Mouse (Mus musculus) midbrain, embryonic 11.5 days (tissue): ENCODE results near the gene Prkn. TPM values are rescaled to one million over a fixed set of nuclear protein-coding genes. Genes with fewer than 3 reads are reported as not detected.

Experiments
- ATAC-seq: fragments of 200-750 bp; cut with Nextera tagmentation; 2 replicates; pipeline ENCODE4 v1.8.0; 2017; ENCODE audit warnings: moderate TSS enrichment, moderate library complexity; ENCODE audit not compliant: low FRiP score
- DNase-seq: peaks from one replicate; pipeline ENCODE4 v3.0.0; 2015; ENCODE audit warnings: low spot score; ENCODE audit errors: missing footprints
- H3K27ac ChIP-seq: fragments of 300-500 bp; sonication (generic); 2 replicates; pipeline ENCODE4 v1.5.1; 2014; ENCODE audit warnings: low read depth, low read length
- H3K27me3 ChIP-seq: fragments of 300-500 bp; sonication (generic); 2 replicates; pipeline ENCODE4 v1.6.1; 2014; ENCODE audit warnings: mild to moderate bottlenecking, low read length, moderate library complexity, mixed read lengths; ENCODE audit not compliant: control insufficient read depth, insufficient read depth
- H3K36me3 ChIP-seq: fragments of 300-500 bp; sonication (generic); 2 replicates; pipeline ENCODE4 v1.6.1; 2014; ENCODE audit warnings: mild to moderate bottlenecking, low read length, moderate library complexity, mixed read lengths; ENCODE audit not compliant: control insufficient read depth, insufficient read depth
- H3K4me1 ChIP-seq: fragments of 300-500 bp; sonication (generic); 2 replicates; pipeline ENCODE4 v1.6.1; 2014; ENCODE audit warnings: low read length; ENCODE audit not compliant: control insufficient read depth, insufficient read depth
- H3K4me2 ChIP-seq: fragments of 300-500 bp; sonication (generic); 2 replicates; pipeline ENCODE4 v1.6.1; 2014; ENCODE audit warnings: mild to moderate bottlenecking, moderate library complexity
- H3K4me3 ChIP-seq: fragments of 300-500 bp; sonication (generic); 2 replicates; pipeline ENCODE4 v1.5.1; 2014; ENCODE audit warnings: low read depth, low read length
- H3K9ac ChIP-seq: fragments of 300-500 bp; sonication (generic); 2 replicates; pipeline ENCODE4 v1.6.1; 2014; ENCODE audit warnings: low read length
- H3K9me3 ChIP-seq: fragments of 300-500 bp; sonication (generic); 2 replicates; pipeline ENCODE4 v1.6.1; 2016; ENCODE audit warnings: low read length; ENCODE audit not compliant: control insufficient read depth
- WGBS: fragments of 180-500 bp; shearing (Covaris S2); extraction: QIAGEN DNeasy Blood & Tissue Kit; methylation state at CpG from one replicate; pipeline ENCODE4 v1.1.7; 2014; 5-methylcytosine and 5-hydroxymethylcytosine counted together
- polyA plus RNA-seq: library from polyadenylated mRNA; unstranded; fragments of >200 nt; fragmentation: Nextera tagmentation; extraction: Ambion mirVana; gene quantifications from 2 replicates; pipeline ENCODE4 v1.2.1, GENCODE M21; 2014

Prkn gene
- polyA plus RNA-seq, 1 experiment from 2014 or later: 0.82 TPM

GRCm38 (mm10) chr17:12063533-12063932 lies 1223.3 kb downstream of the Prkn start:
- Histone ChIP-seq H3K36me3 (no peaks in the 10 kb centered on the region), H3K9me3 (no peaks in the 10 kb centered on the region), H3K4me1 (no peaks in the 10 kb centered on the region), H3K4me2 (no peak overlapping the region), H3K27me3 (0 out of 2 replicates have a peak, but pooled peaks cover 2% of the 10 kb centered on the region), H3K9ac (no peak overlapping the region), H3K4me3 (no peak overlapping the region), H3K27ac (no peak overlapping the region)
- no peak for DNase-seq
- ATAC-seq: no peak
- WGBS: 95% methylated on average over 7 of the region's 7 CpGs

GRCm38 (mm10) chr17:12066054-12066453 lies 1225.9 kb downstream of the Prkn start:
- no peaks in the 10 kb centered on the region for H3K4me1 ChIP-seq
- 0 out of 2 replicates have a peak, but pooled peaks cover 2% of the 10 kb centered on the region for H3K27me3 ChIP-seq
- H3K4me2 ChIP-seq: no peak overlapping the region
- H3K4me3 ChIP-seq: no peak overlapping the region
- H3K36me3 ChIP-seq: no peaks in the 10 kb centered on the region
- no peak for ATAC-seq
- no peak overlapping the region for H3K9ac ChIP-seq
- H3K9me3 ChIP-seq: no peaks in the 10 kb centered on the region
- WGBS: 77% methylated on average over 10 of the region's 10 CpGs
- no peak for DNase-seq
- H3K27ac ChIP-seq: no peak overlapping the region

GRCm38 (mm10) chr17:12076816-12077215 lies 1236.6 kb downstream of the Prkn start:
- DNase-seq (no peak), ATAC-seq (no peak)
- no peak overlapping the region for H3K27ac ChIP-seq
- no peaks in the 10 kb centered on the region; the same call in 1 of the 2 replicates for H3K4me1 ChIP-seq
- WGBS: 53% methylated on average over 2 of the region's 2 CpGs
- no peak overlapping the region for H3K9ac ChIP-seq
- no peaks in the 10 kb centered on the region for H3K36me3 ChIP-seq
- no peak overlapping the region for H3K4me3 ChIP-seq
- no peaks in the 10 kb centered on the region for H3K27me3 ChIP-seq
- no peaks in the 10 kb centered on the region for H3K9me3 ChIP-seq
- H3K4me2 ChIP-seq: no peak overlapping the region

- no peak overlapping the region for H3K9ac ChIP-seq
- H3K27ac ChIP-seq: no peak overlapping the region
- DNase-seq (no peak), ATAC-seq (no peak)
- no peaks in the 10 kb centered on the region for H3K27me3 ChIP-seq
- H3K4me2 ChIP-seq: no peak overlapping the region
- no peak overlapping the region for H3K4me3 ChIP-seq
- no peaks in the 10 kb centered on the region for H3K36me3 ChIP-seq
- H3K9me3 ChIP-seq: no peaks in the 10 kb centered on the region
- WGBS: 57% methylated on average over 20 of the region's 20 CpGs
- no peaks in the 10 kb centered on the region; the same call in 1 of the 2 replicates for H3K4me1 ChIP-seq
These were observed 1240.7 kb downstream of the Prkn start for GRCm38 (mm10) chr17:12080656-12081495.

GRCm38 (mm10) chr17:12082201-12082600 lies 1242.0 kb downstream of the Prkn start:
- WGBS: 92% methylated on average over 5 of the region's 5 CpGs
- H3K9me3 ChIP-seq: no peaks in the 10 kb centered on the region

GRCm38 (mm10) chr17:12090261-12090927 lies 1250.2 kb downstream of the Prkn start:
- no peak overlapping the region for H3K27ac ChIP-seq
- ATAC-seq (no peak), DNase-seq (no peak)
- no peaks in the 10 kb centered on the region; the same call in 1 of the 2 replicates for H3K27me3 ChIP-seq
- no peak overlapping the region for H3K4me2 ChIP-seq
- 67% methylated on average over 5 of the region's 5 CpGs for WGBS
- H3K9me3 ChIP-seq: no peaks in the 10 kb centered on the region
- H3K36me3 ChIP-seq: no peaks in the 10 kb centered on the region
- H3K4me1 ChIP-seq: 0 out of 2 replicates have a peak, but pooled peaks cover 3% of the 10 kb centered on the region
- no peak overlapping the region for H3K4me3 ChIP-seq
- no peak overlapping the region for H3K9ac ChIP-seq

More at GRCm38 (mm10) chr17:12082201-12082600, 1242.0 kb downstream of the Prkn start:
- Histone ChIP-seq H3K4me2 (no peak overlapping the region), H3K36me3 (no peaks in the 10 kb centered on the region), H3K4me1 (no peaks in the 10 kb centered on the region; the same call in 1 of the 2 replicates), H3K4me3 (no peak overlapping the region), H3K27me3 (no peaks in the 10 kb centered on the region; the same call in 1 of the 2 replicates), H3K27ac (no peak overlapping the region), H3K9ac (no peak overlapping the region)
- DNase-seq (no peak), ATAC-seq (no peak)

- Histone ChIP-seq H3K36me3 (no peaks in the 10 kb centered on the region), H3K27me3 (no peaks in the 10 kb centered on the region), H3K4me3 (no peak overlapping the region), H3K4me1 (0 out of 2 replicates have a peak, but pooled peaks cover 3% of the 10 kb centered on the region), H3K9me3 (no peaks in the 10 kb centered on the region), H3K4me2 (no peak overlapping the region), H3K9ac (no peak overlapping the region), H3K27ac (no peak overlapping the region)
- WGBS: 80% methylated on average over 6 of the region's 6 CpGs
- no peak for DNase-seq
- ATAC-seq: no peak
These were observed 1252.8 kb downstream of the Prkn start for GRCm38 (mm10) chr17:12092901-12093564.

GRCm38 (mm10) chr17:12094016-12094415 lies 1253.8 kb downstream of the Prkn start:
- no peak for ATAC-seq
- Histone ChIP-seq H3K4me2 (no peak overlapping the region), H3K27me3 (no peaks in the 10 kb centered on the region), H3K4me3 (no peak overlapping the region), H3K4me1 (0 out of 2 replicates have a peak, but pooled peaks cover 3% of the 10 kb centered on the region), H3K27ac (no peak overlapping the region), H3K9ac (no peak overlapping the region), H3K9me3 (no peaks in the 10 kb centered on the region), H3K36me3 (no peaks in the 10 kb centered on the region)
- 97% methylated on average over 1 of the region's 1 CpGs for WGBS
- DNase-seq: no peak
